Mouse (Mus musculus): ENCODE results near the gene Clpb. TPM values are rescaled to one million over a fixed set of nuclear protein-coding genes. Genes with fewer than 3 reads are reported as not detected.

Clpb gene
- total RNA-seq, 1 experiment from 2014 or later = 97.0 TPM

- peak; percentile 78 for DNase-seq
Measured at GRCm38 (mm10) chr7:101821571-101822501, 158.4 kb downstream of the Clpb start.

- DNase-seq = peak; percentile 79
Measured at GRCm38 (mm10) chr7:101822836-101823757, 159.7 kb downstream of the Clpb start.

GRCm38 (mm10) chr7:101823758-101824630, 160.6 kb downstream of the Clpb start:
- DNase-seq = peak; percentile 42

- no peak for DNase-seq
Measured at GRCm38 (mm10) chr7:101830373-101830772, 166.9 kb downstream of the Clpb start.

- DNase-seq = no peak
Measured at GRCm38 (mm10) chr7:101831437-101831836, 168.0 kb downstream of the Clpb start.

GRCm38 (mm10) chr7:101832372-101832771, 168.9 kb downstream of the Clpb start:
- no peak for DNase-seq

GRCm38 (mm10) chr7:101833352-101833751, 169.9 kb downstream of the Clpb start:
- no peak for DNase-seq

GRCm38 (mm10) chr7:101833916-101834584, 170.6 kb downstream of the Clpb start:
- no peak for DNase-seq

GRCm38 (mm10) chr7:101834903-101835302, 171.5 kb downstream of the Clpb start:
- DNase-seq = no peak

- DNase-seq = no peak
Measured at GRCm38 (mm10) chr7:101835457-101836109, 172.2 kb downstream of the Clpb start.

GRCm38 (mm10) chr7:101836271-101837153, 173.1 kb downstream of the Clpb start:
- peak; percentile 86 for DNase-seq

GRCm38 (mm10) chr7:101837154-101837605, 173.7 kb downstream of the Clpb start:
- no peak for DNase-seq

GRCm38 (mm10) chr7:101837606-101838471, 174.4 kb downstream of the Clpb start, which contains the start of gene Inppl1:
Inppl1 (minus strand) TSS chr7:101838229.
- peak; percentile 94 for DNase-seq

- no peak for DNase-seq
Measured at GRCm38 (mm10) chr7:101844186-101844585, 180.8 kb downstream of the Clpb start.

Data from adrenal gland, postnatal 14 days (tissue).